Mouse (Mus musculus) 416B (cell line): ENCODE measurements around the gene Robo1.

Source experiments
- DNase-seq: peaks from one replicate; pipeline ENCODE4 v3.0.0; 2011; ENCODE audit warnings: low read depth

Gene Robo1

DNA sequence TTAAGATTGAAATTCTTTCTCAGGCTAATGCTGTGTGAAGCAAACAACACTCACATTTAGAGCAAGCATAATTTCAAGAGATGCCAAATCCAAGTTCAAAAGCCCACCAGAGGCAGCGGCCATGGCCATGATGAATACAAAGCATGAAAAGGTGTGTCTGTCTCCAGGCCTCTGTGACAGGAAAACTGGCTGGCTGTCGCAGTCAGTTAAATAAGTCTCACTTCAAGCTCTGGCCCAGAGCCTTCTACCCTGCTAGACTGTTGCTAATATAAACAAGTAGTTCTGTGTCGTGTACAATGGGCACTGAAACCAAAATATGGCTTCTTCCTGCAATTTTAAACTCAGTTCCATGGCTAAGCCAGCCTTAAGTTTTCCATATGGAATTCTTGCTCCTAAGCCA is 629.1 kb downstream of the Robo1 start:
- DNase-seq = no peak

DNA sequence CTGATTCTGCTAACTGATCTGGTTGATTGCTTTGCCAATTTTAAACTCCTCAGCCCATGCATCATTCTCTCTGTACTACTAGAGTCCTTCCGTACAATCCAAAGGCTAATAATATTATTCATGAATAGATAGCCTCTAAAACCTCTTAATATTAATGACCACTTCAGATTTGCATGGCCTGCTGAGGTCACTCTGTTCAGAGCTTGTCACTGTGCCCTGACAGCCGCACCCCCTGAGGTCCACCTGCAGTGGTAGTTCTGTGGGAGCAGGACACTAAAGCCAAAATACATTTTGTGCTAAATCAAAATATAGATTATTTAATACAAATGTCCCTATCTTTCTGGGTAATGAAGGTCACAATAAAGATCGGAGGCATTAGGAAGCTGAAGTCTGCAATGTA is 631.8 kb downstream of the Robo1 start:
- no peak for DNase-seq

DNA sequence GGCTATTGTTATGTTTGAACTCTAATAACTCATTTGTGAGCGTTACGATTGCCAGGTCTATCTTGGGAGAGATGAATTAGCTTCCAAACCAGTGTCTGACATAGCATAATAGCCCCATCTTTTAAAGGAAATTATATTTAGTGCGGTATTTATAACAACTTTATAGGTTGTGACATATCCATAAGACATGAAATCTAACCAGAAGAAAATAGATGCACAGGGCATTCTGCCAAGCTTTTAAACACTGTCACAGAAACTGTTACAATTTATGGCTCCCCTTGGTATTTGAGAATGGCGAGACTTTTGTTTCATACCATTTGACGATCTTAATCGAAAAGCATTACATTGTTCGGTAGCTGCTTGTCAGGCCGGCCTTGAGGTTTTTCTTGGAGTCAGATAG is 632.7 kb downstream of the Robo1 start:
- no peak for DNase-seq

DNA sequence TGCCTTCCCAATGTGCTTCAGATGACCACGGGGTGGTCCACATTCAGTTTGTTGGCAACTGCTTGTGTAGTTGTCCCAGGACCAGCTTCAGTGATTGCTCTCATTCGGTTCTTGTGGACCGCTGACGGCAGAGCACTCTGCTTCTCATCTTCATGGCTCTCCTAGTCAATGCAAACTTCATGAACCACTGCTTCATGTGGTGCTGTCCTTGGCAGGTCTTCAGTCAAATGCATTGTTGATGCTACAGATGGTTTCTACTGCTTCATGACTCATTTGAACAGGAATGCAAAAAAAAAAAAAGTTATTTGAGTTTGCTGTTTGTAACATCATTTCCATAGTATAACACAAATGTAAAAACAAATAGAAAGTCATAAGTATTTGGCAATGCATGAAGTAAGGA is 636.3 kb downstream of the Robo1 start:
- no peak for DNase-seq

DNA sequence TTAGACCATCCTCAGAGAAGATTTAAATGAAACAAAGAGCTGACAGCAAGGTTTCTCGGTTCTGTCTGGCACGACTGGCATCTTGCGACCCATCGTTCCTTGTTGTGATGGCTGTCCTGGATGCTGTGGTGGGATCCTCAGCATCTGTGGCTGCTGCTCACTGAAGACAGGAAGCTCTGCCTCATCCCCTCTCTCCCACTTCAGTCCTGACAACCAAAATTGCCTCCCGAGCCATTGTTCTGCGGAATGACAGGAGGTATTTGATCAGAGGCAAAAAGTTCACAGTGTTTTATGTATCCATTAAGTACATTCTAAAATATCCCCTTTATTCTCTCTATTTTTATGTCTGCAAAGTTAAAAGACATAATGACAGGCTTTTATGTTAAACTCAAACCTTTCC is 643.9 kb downstream of the Robo1 start:
- DNase-seq = no peak

DNA sequence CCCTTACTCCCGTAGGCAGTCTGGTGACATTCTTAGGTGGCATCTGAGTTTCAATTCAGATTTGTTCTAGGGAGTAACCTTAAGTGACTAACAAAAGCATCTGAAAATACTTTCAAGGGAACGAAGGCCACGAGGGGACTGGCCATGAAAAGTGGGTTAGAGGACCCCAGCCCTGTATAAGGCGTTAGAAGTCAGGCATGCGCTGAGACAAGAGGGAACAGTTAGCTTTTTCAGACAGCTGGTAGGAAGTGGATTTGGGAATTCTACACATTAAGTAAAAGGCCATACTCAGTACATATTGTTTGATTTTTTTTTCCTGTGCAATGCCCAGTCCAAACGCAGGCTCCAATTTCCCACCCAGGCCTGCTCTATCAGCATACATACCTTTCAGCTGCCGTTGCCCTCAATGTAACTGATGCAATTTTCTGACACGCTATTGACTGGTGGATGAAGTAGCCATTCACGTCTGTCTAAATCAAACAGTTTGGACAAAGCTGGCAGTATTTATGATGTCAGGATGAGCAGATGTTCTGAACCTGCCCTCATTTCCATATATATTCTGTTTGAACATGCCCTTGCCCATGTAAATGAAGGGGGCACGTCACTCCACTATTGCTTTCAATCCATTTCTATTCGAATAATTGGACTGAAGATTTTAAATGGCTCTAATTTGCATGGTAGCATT is 651.1 kb downstream of the Robo1 start:
- DNase-seq = no peak

DNA sequence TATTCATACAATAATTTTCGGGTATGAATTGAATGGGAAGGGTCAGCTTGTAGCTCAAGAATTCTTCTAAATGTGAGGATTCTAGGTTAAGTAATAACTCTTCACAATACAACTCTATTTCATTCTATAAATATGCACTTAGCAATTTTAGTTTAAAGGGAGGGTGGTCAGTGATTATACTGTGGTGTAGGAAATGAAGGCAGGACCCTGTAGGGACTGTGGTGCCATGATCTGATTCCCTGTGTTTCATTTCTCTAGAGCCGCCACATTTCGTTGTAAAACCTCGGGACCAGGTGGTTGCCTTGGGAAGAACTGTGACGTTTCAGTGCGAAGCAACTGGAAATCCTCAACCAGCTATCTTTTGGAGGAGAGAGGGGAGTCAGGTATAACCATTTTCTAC is 651.7 kb downstream of the Robo1 start:
- no peak for DNase-seq

DNA sequence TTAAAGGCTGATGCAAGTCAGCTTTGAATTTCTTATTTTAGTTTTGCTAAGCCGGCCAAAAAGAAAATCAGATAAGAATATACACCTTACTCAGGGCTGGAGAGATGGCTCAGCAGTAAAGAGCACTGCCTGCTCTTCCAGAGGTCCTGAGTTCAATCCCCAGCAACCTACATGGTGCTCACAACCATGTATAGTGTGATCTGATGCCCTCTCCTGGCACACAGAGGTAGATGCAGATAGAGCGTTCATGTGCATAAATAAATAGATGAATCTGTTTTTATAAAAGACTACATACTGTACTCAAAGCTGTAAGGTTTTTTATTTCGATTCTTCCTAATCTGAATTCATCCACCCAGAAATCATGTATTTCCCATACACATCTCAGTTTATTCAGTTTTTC is 655.7 kb downstream of the Robo1 start:
- peak; percentile 6 for DNase-seq

DNA sequence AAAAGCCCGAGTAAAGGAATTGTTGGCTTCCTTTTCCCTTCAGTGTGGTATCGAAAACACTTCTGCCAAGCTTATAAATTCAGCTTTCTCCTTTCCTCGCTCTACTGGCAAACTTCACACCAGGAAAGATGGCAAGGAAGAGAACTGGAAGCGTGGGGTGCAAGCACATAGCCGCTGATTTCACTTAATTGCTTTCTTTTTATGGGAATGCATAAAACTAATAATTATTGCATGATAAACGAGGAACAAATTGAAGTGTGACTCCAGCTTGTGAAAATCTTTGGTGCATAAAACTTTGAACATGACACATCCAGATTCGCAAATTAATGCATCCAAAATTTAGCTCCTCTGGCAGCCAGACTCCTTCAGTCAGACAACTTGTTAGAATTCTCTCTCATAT is 659.4 kb downstream of the Robo1 start:
- DNase-seq = no peak

DNA sequence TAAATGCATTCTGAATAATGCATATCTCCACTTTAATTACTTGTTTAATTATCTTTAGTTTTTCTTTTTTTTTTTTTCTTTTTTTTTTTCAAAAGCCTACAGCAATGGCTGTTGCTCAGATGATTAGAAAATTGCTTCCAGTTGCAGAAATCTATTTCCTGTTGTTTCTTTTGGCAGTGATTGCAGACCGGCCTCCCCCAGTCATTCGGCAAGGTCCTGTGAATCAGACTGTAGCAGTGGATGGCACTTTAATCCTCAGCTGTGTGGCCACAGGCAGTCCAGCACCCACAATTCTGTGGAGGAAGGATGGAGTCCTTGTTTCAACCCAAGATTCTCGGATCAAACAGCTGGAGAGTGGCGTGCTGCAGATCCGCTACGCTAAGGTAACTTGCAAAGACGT is 661.9 kb downstream of the Robo1 start:
- no peak for DNase-seq

DNA sequence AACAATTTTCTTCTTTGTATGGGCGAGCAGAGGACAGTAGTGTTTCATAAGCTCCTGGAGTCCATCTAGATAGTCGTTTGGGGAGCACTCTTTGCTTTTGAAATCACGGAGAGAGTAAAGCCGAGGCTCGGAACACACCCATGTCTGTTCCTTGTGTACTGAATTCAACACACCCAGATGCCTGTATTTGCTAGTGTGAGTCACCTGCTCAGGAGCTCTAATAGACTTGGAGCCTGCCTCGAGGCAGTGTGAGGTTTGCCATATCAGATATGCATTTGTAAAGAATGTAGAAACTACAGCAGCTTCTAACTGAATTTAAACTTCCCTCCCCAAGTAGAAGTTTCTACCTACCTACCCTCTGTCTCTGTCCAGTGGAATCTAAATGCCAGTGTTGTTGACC is 665.6 kb downstream of the Robo1 start:
- DNase-seq = no peak

DNA sequence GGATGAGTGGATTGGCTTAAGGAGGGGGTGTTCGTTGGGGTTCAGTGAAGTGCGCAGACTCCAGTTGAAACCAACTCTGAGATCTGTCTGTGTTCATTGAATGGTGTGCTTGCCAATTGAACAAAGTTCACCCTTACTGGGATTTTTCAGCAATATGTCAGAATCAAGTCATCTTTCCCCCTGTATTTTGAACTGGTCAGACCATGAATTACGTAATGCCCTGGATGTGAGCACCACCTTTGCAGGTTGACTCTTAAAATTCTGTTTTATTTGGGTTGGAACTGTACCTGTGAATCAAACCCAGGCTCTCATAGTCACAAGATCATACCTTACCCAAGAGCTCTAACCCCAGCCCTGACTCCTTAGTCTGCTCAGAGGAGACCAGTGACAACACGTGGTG is 666.6 kb downstream of the Robo1 start:
- no peak for DNase-seq

DNA sequence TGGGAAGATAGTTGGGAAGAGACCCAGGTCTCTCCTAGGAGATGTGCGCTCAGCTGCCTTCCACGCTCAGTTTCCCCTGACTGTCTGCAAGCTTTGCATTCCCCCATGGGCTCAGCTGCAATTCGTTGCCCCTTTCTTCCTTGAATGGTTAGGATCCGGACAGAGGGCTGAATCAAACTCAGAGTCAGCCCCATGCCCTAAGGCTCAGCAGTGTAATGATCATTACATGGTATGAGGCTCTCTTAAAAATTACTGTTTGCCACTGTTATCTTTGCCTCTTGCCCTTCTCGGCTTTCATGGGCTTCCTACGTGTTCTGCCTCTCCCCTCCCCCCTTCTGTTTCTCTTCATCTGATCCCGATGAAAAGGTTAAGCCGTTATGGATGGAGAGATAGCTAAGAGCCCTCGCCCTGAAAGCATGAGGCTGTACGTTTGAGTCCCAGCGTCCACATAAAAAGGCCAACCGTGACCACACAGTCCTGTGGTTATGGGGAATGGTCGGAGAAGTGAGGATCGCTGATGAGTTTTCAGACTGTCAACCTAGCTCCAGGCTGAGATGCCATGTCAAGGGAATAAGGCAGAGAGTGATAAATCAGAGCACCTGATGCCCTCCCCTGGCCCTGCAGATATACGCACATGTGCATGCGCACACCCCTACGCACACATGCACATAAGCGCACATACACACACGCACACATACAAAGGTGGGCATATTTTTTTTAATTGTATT is 668.9 kb downstream of the Robo1 start:
- no peak for DNase-seq

DNA sequence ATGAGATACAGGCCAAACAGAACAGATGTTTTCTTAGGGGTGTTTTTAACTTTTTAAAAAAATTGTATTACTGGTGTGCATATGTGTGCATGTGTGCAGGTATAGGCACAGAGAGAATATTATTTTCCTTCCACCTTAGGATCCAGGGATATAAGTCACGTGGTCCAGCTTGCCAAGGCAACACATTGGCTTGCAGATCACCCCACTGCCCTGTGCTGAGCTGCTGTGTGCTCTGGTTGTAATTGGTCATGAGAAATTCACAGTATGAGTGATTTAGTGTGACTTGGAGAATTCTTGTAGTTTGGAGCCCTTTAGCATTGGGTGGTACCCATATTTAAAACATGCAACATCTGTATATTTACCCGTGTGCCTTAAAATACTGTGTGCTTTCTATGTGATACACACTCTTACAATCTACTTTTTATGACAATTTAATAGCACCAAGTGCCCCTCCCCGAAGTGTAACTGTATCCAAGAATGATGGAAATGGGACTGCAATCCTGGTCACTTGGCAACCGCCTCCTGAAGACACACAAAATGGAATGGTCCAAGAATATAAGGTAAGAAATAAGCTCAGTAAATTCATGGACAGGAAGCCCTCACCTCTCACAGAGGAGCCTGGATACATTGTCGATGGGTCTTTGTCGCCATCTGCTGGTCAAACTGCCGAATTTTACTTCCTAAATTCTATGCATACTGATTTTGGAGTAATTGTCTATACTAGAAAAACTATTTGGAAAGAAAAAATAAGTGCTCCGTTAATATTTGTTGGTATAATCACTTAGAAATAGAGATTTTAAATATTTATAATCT is 671.5 kb downstream of the Robo1 start:
- DNase-seq = peak; percentile 72

DNA sequence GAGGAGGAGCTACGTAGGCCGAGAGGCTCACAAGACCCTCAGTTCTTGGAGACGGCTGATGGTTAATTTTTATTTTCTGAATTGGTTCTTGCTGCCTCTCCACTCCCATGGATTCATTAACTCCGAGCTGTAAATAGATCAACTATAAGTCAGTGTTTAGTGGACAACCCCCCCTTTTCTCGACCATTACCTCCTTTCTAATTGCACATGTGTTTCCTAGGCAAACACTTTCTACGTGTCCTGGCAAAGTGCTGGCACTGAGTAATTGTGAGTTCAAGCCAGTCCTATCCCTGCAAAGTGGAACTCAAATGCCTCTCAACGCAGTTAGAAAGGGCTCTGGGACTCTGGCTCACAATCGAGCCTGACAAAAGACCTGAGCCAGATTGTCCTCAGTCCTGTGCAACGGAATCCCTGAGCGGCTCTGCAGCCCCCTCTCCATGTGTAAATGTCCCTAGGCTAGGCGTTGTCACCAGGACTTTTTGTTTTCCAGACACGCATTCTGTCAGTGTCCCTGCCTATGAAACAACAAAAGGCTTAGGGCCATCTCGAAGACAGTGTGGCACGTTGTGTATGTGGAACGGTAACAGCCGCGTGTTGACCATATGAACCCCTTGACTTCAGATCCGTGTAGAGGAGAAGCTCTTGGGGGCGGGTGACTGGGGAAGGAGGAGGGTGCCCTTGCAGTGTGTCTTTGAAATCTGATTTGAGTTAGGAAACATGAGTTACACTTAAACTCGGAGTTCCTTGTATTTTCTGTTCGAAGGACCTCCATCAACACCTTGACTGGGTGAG is 682.5 kb downstream of the Robo1 start:
- no peak for DNase-seq

DNA sequence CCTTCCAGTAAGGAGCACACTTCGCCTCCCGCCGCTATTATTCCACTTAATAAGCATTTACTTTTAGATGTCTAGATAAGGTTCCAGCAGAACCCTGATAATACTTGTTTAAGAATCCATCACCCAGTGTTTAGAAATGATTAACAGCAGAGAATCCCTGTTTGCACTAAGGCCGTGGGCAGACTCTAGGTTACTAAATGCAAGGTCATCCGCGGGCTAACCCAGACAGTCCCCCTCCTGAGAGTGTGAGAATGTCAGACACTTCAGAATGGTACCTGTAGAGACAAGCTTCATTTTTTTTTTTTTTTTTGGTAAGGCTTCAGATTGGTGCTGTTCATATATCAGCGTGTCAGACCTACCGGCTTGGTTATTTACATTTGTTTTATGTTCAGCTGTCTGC is 685.1 kb downstream of the Robo1 start:
- peak; percentile 2 for DNase-seq

DNA sequence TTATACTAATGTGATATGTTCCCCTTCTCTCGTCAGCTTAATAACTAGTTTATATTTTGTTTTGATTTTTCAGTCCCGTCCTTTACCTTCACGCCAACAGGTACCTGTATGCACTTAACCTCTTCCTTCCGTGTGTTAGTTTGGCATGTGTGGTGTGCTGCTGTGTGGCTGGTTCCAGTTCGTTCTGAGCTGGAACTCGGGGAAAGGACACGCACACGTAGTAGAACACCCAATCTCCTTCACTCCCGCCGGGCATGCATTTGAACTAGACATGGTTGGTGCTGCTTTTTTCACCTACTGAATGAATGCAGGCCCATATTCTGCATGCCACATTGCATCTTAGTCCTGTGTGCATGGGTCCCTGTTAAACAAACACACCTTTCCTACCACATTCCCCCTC is 685.5 kb downstream of the Robo1 start:
- no peak for DNase-seq

DNA sequence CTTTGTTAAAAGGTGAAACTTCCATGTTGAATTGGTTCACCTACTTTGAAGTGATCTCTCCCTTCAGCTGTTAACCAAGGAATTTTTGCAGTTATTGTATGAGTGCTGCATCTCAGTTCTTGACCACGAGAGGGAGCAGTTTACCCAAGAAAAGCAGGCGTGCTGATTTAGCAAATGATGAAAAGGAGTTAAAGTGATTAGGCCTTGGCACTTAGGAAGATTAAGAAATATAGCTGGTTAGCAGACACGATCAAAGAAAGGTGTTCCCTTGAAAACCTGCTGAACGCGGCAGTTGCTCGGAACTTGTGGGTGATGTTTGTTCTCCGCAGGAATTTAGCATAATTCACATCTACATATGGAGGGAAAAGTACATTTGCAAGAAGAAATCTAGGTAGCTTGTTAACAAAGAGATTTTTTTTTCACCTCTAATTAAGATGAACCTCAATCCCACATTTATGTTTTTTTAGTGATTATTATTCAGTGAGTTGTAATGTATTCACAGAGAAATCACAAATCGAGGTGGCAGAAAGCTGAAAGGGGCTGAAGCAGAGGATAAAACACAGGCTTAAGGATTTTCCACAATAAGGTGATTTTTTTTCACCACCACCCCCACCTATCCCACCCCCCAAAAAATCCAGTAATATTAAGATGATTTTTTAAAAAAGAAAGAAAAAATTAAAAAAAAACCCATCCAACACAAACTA is 687.3 kb downstream of the Robo1 start:
- peak; percentile 66 for DNase-seq

DNA sequence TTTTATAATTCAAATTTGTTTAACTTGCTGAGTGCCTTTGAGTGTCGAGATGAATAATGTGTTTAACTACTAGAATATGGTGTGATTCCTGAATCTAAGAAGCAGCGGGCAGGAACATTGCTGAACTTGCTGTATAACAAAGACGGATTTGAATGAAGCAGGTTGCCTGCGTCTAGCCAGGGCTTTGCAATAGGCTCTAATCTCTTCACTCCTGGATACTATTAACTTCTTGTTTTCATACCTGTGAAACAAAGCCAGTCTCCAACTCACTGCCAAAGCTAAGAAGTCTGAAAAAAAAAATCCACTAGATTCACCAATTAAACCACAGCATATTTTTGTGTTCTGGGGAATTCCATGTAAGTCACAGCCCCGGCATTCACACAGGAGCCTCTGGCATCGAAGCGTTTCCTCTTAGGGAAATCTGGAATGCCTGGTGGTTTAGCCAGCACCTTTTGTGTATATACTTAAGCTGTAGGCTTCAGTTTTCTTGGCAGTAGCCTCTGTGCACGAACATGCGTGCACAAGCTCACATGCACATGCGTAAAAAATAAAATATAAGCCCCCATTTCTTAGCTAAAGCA is 687.9 kb downstream of the Robo1 start:
- no peak for DNase-seq

DNA sequence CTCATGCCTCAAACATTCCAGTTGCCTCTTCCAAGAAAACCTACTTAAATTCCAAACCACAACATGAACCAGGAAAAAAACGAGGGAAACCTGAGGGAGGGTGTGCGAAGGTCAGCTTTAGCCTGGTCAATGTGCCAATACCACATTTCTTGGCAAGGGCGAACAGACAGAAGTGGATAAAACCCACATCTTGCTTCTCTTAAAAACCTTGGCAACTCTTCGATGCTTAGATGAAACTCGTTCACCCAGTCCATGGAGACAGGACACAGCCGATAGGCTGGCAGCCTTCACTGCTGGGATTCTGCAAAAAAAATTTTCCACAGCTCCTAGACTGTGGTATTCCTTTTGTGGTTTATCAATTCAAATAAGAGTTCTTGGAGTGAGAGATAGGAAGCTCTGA is 690.6 kb downstream of the Robo1 start:
- no peak for DNase-seq

DNA sequence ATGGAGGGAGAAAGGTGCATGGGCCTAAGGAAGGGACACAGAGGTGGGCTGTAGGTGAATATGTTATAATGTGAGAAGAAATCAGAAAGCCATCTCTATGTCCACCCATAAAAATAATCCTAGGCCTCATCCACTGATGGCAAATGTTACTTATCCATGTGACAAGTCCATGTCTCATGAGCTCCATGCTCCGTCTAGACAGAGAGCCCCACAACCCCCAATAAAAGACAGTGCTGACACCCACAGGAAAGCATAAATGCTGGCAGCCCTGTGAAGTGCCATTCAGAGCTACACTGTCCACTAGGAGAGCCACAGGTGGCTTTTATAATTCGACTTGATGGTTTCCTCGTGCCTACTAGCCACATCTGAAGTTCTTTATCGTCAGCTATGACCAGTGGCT is 694.6 kb downstream of the Robo1 start:
- no peak for DNase-seq
